Mouse (Mus musculus): ENCODE results near the gene Gm10521.
"Not testable (repeated sequence)": the region's sequence is repeated elsewhere in the genome, so short reads cannot be mapped to it uniquely, and the experiment has no call there.

Gm10521 gene

GRCm38 (mm10) chr1:171895364-171895763, at the start of gene Gm10521:
Gene Gm10521 (plus strand): TSS chr1:171895664.
- not testable (repeated sequence) for DNase-seq (ENCODE audit: low read depth)

DNA sequence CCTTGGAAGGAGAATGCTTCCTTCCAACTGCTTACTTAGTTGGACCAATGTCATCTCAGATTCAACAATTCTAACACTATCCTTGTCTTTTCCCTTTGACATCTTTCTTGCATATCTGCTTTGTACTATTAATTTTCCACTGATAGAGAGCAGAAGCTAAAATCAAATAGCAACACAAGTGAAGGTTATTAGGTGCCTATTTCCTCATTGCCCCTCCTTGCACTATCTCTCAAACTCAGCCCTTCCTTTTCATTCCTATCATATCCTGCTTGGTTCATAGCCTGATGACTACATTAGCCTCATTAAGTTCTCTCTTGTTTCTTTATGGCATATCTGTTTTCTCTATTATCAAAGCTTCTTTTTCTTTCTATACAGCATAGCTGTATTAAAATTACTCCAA, 47.3 kb upstream of the Gm10521 start:
- no peak for DNase-seq (ENCODE audit: low read depth)

DNA sequence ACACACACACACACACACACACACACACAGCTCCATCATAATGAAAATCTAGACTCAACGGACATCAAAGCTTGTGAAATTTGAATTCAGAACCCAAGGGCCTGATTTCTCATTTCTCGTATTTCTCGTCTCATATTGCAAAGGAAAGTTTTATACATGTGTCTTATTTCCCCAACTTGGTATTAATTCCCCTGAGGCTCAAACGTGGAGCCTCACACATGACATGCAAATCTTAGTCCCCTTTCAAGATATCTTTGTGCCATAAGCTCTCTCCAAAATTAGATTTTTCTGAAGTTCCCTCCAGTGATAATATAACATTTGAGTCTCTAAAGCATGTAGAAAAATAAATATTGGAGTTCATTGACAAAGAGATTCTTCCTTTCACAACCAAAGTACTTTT, 46.7 kb upstream of the Gm10521 start:
- DNase-seq (ENCODE audit: low read depth), result no peak

- DNase-seq (ENCODE audit: low read depth), result no peak
Measured at GRCm38 (mm10) chr1:171849454-171849853, 46.0 kb upstream of the Gm10521 start.

- no peak for DNase-seq (ENCODE audit: low read depth)
Measured at GRCm38 (mm10) chr1:171865467-171865866, 30.0 kb upstream of the Gm10521 start.

DNA sequence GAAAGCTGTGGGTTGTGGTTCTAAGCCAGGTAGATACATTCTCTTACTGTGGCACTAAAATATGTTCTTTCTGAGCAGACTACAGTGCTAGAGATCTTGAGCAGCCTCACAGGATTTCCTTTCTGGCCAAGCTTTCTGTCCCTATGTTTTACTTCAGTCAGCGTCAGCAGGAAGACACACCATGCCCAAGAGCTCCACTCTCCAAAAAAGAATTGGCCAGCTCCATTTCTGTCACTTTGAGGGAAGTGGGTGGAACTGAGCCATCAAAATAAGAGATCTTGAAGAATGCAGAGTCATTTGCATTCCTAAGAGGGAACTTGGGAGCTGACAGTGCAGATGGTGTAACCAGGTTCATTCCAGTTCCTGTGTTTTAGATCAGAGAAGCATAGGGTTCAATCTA, 8.5 kb upstream of the Gm10521 start:
- DNase-seq (ENCODE audit: low read depth), result no peak

DNA sequence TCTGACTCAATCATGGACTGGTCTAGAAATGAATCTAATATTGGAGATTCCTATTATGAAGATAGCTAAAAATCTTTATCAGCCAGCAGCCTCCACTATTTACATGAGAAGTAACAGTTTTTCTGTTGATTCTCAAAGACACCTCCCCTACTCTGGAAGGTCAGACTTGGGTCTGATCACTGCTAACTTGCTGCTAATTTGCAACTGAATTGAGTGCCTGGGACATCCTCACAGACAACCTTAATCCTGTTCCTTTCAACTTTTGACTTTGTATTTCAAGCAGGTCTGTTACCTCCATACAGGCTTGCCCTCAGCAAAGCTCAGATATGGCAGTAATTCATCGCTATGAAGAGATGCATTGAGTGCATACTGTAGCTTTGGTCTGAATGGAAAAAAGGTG, 8.5 kb downstream of the Gm10521 start:
- no peak for DNase-seq (ENCODE audit: low read depth)

DNA sequence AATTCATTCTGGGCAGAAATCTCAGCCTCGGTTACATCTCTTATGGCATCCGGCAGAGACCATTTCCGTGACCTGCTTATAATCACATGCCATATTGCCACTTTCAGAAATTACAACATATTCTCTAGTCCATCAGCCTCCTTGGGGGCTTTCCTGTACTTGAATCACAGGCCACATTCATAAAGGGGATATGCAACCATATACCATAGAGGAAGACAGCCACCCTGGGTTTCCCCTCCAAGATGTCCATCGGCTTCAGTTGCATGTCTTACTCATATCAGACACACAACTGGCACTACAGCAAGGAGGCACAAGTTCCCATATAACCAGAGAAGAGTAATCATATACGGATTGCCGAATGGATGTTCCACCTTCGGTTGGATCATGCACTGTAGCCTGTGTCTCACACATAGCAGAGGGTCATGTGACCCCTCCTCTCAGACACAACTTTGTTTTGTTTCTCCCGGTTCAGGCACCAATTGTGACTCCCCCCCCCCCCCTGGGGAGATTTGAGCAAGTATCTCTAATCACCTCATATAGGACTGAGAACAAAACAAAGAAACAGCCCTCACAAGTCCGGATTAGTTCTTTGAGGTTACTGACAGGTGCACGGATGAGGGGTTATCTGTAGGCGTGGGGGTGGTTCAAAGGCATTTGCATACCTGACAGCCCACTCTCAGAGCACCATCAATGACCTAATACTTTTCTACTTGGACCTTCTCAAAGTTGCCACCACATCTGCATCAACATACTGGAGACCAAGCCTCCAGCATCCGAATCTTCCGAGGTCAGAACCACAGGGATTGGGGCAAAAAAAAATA, 20.4 kb downstream of the Gm10521 start:
- DNase-seq (ENCODE audit: low read depth), result no peak

DNA sequence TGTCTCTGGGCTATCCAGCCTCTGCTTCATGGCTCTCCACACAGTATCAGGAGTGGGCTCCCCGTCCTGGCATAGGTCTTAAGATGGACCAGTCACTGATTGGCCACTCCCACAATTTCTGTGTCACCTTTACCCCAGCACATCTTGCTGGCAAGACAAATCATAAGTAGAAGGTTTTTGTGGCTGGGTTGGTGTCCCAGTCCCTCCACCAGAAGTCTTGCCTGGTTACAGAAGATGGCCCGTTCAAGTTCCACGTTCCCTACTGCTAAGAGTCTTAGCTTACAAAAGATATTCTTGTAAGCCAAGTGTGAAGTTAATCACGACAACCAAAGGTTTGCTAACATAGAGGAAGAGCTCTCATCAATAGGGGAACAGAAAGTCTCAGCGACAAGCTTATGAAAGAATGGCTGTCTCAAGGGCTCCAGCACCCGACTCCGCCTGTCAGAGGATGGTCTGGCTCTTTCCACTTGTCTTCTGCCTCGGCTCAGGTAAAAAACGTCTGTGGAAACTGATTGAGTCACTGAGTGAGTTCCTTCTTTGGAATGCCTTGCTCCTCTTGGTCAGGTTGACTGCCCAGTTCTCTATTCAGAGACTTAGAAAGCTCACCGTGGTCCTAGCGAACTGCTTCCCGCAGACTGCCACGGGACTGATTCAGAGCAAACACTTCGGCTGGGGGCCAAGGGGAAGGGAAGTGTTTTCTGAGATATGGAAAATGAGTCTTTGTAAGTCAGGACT, 22.0 kb downstream of the Gm10521 start, which contains the start of gene Slamf6:
Gene Slamf6, plus strand, starts transcription at position 211 of the 735 bp plus-strand sequence.
- no peak for DNase-seq (ENCODE audit: low read depth)

- DNase-seq (ENCODE audit: low read depth), result no peak
Measured at GRCm38 (mm10) chr1:171918136-171918920, 22.9 kb downstream of the Gm10521 start.

DNA sequence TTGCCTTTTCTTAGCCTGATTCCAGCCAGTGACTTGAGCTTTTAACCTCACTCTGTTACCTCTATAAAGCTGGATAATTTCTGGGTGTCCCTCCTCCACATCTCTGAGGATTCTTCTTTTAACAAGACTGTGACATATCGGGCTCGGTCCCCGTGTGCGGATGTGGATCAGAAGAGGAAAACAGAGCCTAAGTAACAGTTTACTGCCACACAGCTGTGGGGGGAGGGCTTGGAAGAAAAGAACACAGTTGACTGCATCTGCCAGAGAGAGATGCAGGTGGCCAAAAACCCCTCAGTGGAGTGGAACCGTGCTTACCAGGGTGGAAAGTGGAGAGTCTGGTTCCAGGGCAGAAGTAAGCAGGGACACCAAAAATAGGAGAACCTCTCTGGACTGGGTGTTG, 23.7 kb downstream of the Gm10521 start:
- DNase-seq (ENCODE audit: low read depth), result no peak

DNA sequence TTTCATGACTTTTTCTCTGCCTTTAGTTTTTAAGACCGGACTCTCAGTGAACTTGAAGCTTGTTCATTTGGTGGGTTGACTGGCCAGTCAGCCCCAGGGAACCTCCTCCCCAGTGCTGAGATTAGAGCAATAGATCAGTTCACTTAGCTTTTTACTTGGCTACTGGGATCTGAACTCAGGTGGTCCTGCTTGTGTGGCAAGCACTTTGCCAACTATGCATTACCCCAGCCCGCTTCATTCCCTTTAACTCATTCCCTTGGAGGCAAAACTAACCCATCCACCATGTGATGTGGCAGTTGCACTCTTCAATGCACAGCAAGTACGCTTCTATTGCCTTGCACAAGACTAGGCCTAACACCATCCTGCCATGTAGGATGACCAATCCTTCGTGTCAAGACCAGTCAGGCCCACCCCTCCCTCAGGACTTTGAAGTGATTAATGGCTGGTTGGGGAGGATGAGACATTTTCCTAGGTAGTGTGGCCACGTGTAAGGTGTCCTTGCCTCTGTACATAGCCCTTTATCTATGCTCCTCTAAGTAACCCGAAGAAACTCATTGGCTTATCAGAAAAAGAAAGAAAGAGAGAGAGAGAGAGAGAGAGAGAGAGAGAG, 24.5 kb downstream of the Gm10521 start:
- no peak for DNase-seq (ENCODE audit: low read depth)

- DNase-seq (ENCODE audit: low read depth), result no peak
Measured at GRCm38 (mm10) chr1:171920989-171921621, 25.6 kb downstream of the Gm10521 start.

DNA sequence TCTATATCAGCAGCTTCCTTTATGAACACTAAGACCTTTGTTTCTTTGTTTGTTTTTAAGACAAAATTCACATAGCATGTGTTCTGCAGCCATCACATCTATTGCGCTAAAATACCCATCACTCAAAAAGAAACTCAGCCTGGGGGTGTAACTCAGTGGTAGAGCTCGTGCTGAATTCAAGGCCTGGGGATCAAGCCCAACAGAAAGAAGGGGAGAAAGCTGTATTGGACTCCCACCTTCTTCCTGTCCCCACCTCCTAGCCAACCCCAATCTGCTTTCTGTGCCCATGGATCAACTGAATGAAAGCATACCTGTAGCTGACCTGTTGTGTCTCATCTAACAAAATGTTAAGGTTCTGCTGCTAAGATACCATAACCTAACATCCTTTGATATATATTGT, 26.2 kb downstream of the Gm10521 start:
- DNase-seq (ENCODE audit: low read depth), result no peak

DNA sequence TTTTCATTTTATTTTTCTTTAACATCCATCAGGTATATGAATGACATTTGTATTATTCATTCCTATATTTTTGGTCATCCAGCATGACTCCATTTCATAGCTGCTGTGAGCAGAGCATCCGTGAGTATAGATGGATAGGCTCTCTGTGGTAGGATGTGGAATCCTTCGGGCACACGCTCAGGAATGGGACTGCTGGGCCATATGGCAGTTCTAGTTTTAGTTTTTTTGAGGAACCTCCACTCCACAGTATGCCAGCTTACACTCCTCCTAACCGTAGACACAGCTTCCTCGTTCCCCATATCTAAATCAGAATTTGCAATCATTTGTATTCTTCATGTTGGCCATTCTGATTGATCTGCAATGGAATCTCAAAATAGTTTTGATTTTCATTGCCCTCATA, 27.4 kb downstream of the Gm10521 start:
- no peak for DNase-seq (ENCODE audit: low read depth)

DNA sequence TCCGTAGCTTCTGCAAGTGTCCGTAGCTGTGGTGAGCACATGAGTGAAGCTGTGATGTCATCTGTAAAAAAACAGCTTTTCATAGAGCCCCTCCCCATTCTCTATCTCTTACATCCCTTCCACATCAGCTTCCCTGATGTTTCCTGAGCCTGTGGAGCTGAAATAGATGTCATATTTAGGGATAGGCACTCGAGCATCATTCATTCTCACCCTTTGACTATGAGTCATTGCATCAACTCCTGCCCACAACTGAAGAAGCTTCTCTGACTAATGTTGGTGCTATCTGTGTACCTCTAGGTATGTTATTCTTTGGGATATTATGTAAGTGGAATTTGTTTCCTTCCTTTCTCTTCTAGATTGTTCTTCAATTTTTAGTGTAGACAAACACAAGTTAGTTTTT, 29.4 kb downstream of the Gm10521 start:
- DNase-seq (ENCODE audit: low read depth), result no peak

GRCm38 (mm10) chr1:171933851-171934250, 38.4 kb downstream of the Gm10521 start:
- DNase-seq (ENCODE audit: low read depth), result no peak

GRCm38 (mm10) chr1:171938952-171939948, 43.8 kb downstream of the Gm10521 start:
- no peak for DNase-seq (ENCODE audit: low read depth)

DNA sequence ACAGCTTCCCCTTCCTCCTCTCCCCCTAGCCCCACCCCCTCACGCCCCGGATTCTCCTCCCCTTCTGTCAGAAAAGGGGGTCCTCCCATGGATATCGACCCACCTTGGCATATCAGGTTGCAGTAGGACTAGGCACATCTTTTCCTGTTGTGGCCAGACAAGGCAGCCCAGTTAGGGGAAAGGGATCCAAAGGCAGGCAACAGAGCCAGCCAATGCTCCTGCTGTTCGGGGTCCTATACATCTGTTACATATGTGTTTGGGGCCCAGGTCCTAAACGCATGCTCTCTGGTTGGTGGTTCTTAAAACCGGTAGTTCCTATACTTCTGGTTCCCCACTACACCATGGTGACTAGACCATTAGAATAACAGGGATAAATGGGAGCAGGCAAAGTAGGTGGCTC, 45.2 kb downstream of the Gm10521 start:
- no peak for DNase-seq (ENCODE audit: low read depth)

DNA sequence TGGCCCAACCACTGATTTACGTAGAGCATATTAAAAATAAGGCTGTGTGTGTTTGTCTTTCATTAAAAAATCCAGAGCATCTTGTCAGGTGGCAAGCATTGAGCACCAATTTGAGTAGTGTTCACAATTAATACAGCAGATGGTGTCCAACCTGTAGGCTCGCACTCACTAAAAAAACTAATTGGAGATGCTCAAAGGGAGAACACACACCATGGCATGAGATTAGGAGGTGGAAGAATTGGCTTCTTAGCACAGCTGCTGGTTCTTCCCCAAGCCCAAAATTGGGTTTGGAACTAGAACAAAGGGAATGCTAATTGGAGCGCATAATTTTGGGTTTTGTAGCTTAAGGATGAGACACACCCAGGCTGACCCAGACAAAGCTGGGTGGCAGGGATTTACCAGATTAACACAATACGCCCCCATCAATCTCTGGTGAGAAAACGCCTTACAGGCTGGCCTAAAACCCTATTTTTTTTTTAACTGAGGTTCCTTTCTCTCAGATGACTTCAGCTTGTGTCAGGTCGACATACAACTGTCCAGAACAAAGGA, 51.1 kb downstream of the Gm10521 start:
- no peak for DNase-seq (ENCODE audit: low read depth)
